14 mouse cellular contexts compared by ENCODE assay signal in genomic region chr13:113706183-113706582, GRCm38 (mm10). TPM values are rescaled to one million over a fixed set of nuclear protein-coding genes. Genes with fewer than 3 reads are reported as not detected.
DNase-seq lines count a peak whose midpoint lies in the region; ATAC-seq and TF ChIP-seq lines count a peak whose summit lies in the region.
"Had no signal": no experiment of that assay in that cellular context is flagged by ENCODE, and none has a peak within 500 bp of the region (broad histone marks: within the 10 kb centered on the region; RNA-seq: fewer than 3 reads in every experiment).

No protein-coding gene starts in this region.

- no peaks in the 10 kb centered on the region for H3K4me1 ChIP-seq in embryonic facial prominence, embryonic 12.5 days
- H3K4me1 ChIP-seq in midbrain, embryonic 11.5 days (ENCODE audit: control insufficient read depth, insufficient read depth, low read length) = peaks cover 4% of the 10 kb centered on the region; the same call in 1 of the 2 replicates
- H3K4me1 ChIP-seq in lung, postnatal 0 days (ENCODE audit: insufficient read depth, low read depth, low read length) = no peaks in the 10 kb centered on the region
- no peaks in the 10 kb centered on the region for H3K4me1 ChIP-seq in intestine, embryonic 16.5 days (ENCODE audit: control insufficient read depth, insufficient read depth, low read length)
- no peaks in the 10 kb centered on the region for H3K4me1 ChIP-seq in liver, embryonic 11.5 days (replicated peaks; ENCODE audit: control insufficient read depth, insufficient read depth, low read length)
- H3K4me1 ChIP-seq: intestine, embryonic 15.5 days; liver, embryonic 13.5 days had no signal

- no peaks in the 10 kb centered on the region for H3K36me3 ChIP-seq in embryonic facial prominence, embryonic 12.5 days
- no peaks in the 10 kb centered on the region for H3K36me3 ChIP-seq in midbrain, embryonic 11.5 days (ENCODE audit: control insufficient read depth, insufficient read depth, low read length)
- H3K36me3 ChIP-seq in lung, postnatal 0 days (ENCODE audit: insufficient read depth, low read length) = no peaks in the 10 kb centered on the region
- no peaks in the 10 kb centered on the region for H3K36me3 ChIP-seq in intestine, embryonic 16.5 days (ENCODE audit: control insufficient read depth, insufficient read depth, low read length)
- H3K36me3 ChIP-seq in liver, embryonic 11.5 days (ENCODE audit: control insufficient read depth, insufficient read depth, low read length) = no peaks in the 10 kb centered on the region
- H3K36me3 ChIP-seq: G1E; intestine, embryonic 15.5 days; liver, embryonic 13.5 days had no signal

- 10% methylated on average over 4 of the region's 4 CpGs for WGBS in embryonic facial prominence, embryonic 12.5 days
- WGBS in midbrain, embryonic 11.5 days = 7% methylated on average over 4 of the region's 4 CpGs
- WGBS in lung, postnatal 0 days = 30% methylated on average over 4 of the region's 4 CpGs
- 34% methylated on average over 4 of the region's 4 CpGs for WGBS in intestine, embryonic 16.5 days
- 38% methylated on average over 4 of the region's 4 CpGs for WGBS in liver, embryonic 11.5 days

- H3K4me3 ChIP-seq in embryonic facial prominence, embryonic 12.5 days = no peak overlapping the region
- no peak overlapping the region for H3K4me3 ChIP-seq in midbrain, embryonic 11.5 days (ENCODE audit: low read depth, low read length)
- no peak overlapping the region for H3K4me3 ChIP-seq in lung, postnatal 0 days (ENCODE audit: low read depth, low read length)
- no peak overlapping the region for H3K4me3 ChIP-seq in intestine, embryonic 16.5 days (ENCODE audit: low read length)
- no peak overlapping the region for H3K4me3 ChIP-seq in liver, embryonic 11.5 days (ENCODE audit: low read depth, low read length)
- H3K4me3 ChIP-seq: intestine, embryonic 15.5 days; liver, embryonic 13.5 days had no signal

- peak; percentile 17 to 34 for DNase-seq in cerebellum, postnatal 10 days
- peak; percentile 80 for DNase-seq in ES-CJ7 (ENCODE audit: low read depth, low spot score)
- no peak for DNase-seq in midbrain, embryonic 11.5 days (ENCODE audit: low spot score, missing footprints)
- DNase-seq in lung, postnatal 0 days (ENCODE audit: low spot score) = no peak
- no peak for DNase-seq in liver, embryonic 11.5 days (ENCODE audit: low spot score)
- DNase-seq: liver, embryonic 13.5 days; lung, postnatal 4 days had no signal

- H3K4me2 ChIP-seq in embryonic facial prominence, embryonic 12.5 days (replicated peaks) = no peak overlapping the region
- no peak overlapping the region for H3K4me2 ChIP-seq in midbrain, embryonic 11.5 days
- no peak overlapping the region for H3K4me2 ChIP-seq in lung, postnatal 0 days (replicated peaks; ENCODE audit: low read depth, low read length)
- H3K4me2 ChIP-seq in intestine, embryonic 16.5 days (ENCODE audit: low read depth, low read length) = no peak overlapping the region
- no peak overlapping the region for H3K4me2 ChIP-seq in liver, embryonic 11.5 days
- H3K4me2 ChIP-seq: intestine, embryonic 15.5 days; liver, embryonic 13.5 days had no signal

- TF ChIP-seq EP300 in lung, postnatal 0 days (IDR thresholded peaks at IDR 0.05) = no peak

- TF ChIP-seq CTCF in lung, postnatal 0 days (IDR thresholded peaks at IDR 0.05) = no peak

- no peak overlapping the region for H3K27ac ChIP-seq in embryonic facial prominence, embryonic 12.5 days
- no peak overlapping the region for H3K27ac ChIP-seq in midbrain, embryonic 11.5 days (ENCODE audit: low read depth, low read length)
- H3K27ac ChIP-seq in lung, postnatal 0 days (ENCODE audit: low read length) = no peak overlapping the region
- H3K27ac ChIP-seq in intestine, embryonic 16.5 days (ENCODE audit: low read length) = no peak overlapping the region
- no peak overlapping the region for H3K27ac ChIP-seq in liver, embryonic 11.5 days (ENCODE audit: low read depth, low read length)
- H3K27ac ChIP-seq: intestine, embryonic 15.5 days; liver, embryonic 13.5 days had no signal

- no peak overlapping the region for H3K9ac ChIP-seq in embryonic facial prominence, embryonic 12.5 days
- no peak overlapping the region for H3K9ac ChIP-seq in midbrain, embryonic 11.5 days (ENCODE audit: low read length)
- no peak overlapping the region for H3K9ac ChIP-seq in lung, postnatal 0 days (replicated peaks; ENCODE audit: low read depth)
- H3K9ac ChIP-seq in intestine, embryonic 16.5 days (ENCODE audit: low read depth, low read length) = no peak overlapping the region
- no peak overlapping the region for H3K9ac ChIP-seq in liver, embryonic 11.5 days (ENCODE audit: low read depth, low read length)
- H3K9ac ChIP-seq: intestine, embryonic 15.5 days; liver, embryonic 13.5 days had no signal

- no peaks in the 10 kb centered on the region for H3K27me3 ChIP-seq in embryonic facial prominence, embryonic 12.5 days
- no peaks in the 10 kb centered on the region for H3K27me3 ChIP-seq in midbrain, embryonic 11.5 days (ENCODE audit: control insufficient read depth, insufficient read depth, low read length)
- no peaks in the 10 kb centered on the region for H3K27me3 ChIP-seq in lung, postnatal 0 days (replicated peaks; ENCODE audit: insufficient read depth, low read length)
- no peaks in the 10 kb centered on the region for H3K27me3 ChIP-seq in intestine, embryonic 16.5 days (replicated peaks; ENCODE audit: control insufficient read depth, insufficient read depth, low read length)
- H3K27me3 ChIP-seq in liver, embryonic 11.5 days (replicated peaks; ENCODE audit: control insufficient read depth, insufficient read depth, low read length) = no peaks in the 10 kb centered on the region
- H3K27me3 ChIP-seq: intestine, embryonic 15.5 days; liver, embryonic 13.5 days had no signal

- ATAC-seq in cerebellum, adult (ENCODE audit: insufficient number of reproducible peaks, low FRiP score, low TSS enrichment) = no peak
- peak; percentile 75; the same call in 1 of the 2 replicates for ATAC-seq in embryonic facial prominence, embryonic 12.5 days (ENCODE audit: insufficient number of reproducible peaks, insufficient read depth, low FRiP score, low TSS enrichment)
- peak; percentile 88 for ATAC-seq in midbrain, embryonic 11.5 days (ENCODE audit: low FRiP score)
- no peak for ATAC-seq in lung, postnatal 0 days
- no peak for ATAC-seq in intestine, embryonic 16.5 days
- no peak for ATAC-seq in liver, embryonic 11.5 days (replicated peaks; ENCODE audit: low FRiP score)
- ATAC-seq: intestine, embryonic 15.5 days had no signal

- H3K9me3 ChIP-seq in embryonic facial prominence, embryonic 12.5 days = peaks cover 3% of the 10 kb centered on the region; the same call in 1 of the 2 replicates
- no peaks in the 10 kb centered on the region for H3K9me3 ChIP-seq in midbrain, embryonic 11.5 days (ENCODE audit: control insufficient read depth, low read length)
- H3K9me3 ChIP-seq in lung, postnatal 0 days (ENCODE audit: low read length) = no peaks in the 10 kb centered on the region
- no peaks in the 10 kb centered on the region for H3K9me3 ChIP-seq in intestine, embryonic 16.5 days (ENCODE audit: control insufficient read depth, low read length)
- no peaks in the 10 kb centered on the region for H3K9me3 ChIP-seq in liver, embryonic 11.5 days (ENCODE audit: control insufficient read depth, low read length)
- H3K9me3 ChIP-seq: intestine, embryonic 15.5 days; liver, embryonic 13.5 days had no signal

RNA-seq across cellular contexts. Expression of gene Hspb3, which starts 42.7 kb away (rescaled TPM):
- 2.3 TPM in 2 replicates for polyA plus RNA-seq in embryonic facial prominence, embryonic 12.5 days (2016; fragmentation: Nextera tagmentation; extraction: Ambion mirVana)
- not detected in 2 replicates for polyA plus RNA-seq in midbrain, embryonic 11.5 days (2014; fragmentation: Nextera tagmentation; extraction: Ambion mirVana)
- 0.62 and 0.96 TPM in 2 replicates for polyA plus RNA-seq in lung, postnatal 0 days (2015; fragmentation: Nextera tagmentation; extraction: Ambion mirVana)
- polyA plus RNA-seq in intestine, embryonic 16.5 days (2015; fragmentation: Nextera tagmentation; extraction: Ambion mirVana) = not detected in 2 replicates
- 0.25 and 0.59 TPM in 2 replicates for polyA plus RNA-seq in liver, embryonic 11.5 days (2014; fragmentation: Nextera tagmentation; extraction: Ambion mirVana)
- polyA plus RNA-seq: G1E; intestine, embryonic 15.5 days; small intestine, adult 2 months; testis, adult 2 months had no signal

Comparison
In these comparisons a context has a peak if more than half of its experiments do, and no peak if none do; other contexts are left out.
1. DNase-seq: peak in cerebellum, postnatal 10 days (2 of 2) and ES-CJ7 (single experiment); none in midbrain, embryonic 11.5 days (single experiment), lung, postnatal 0 days (single experiment) and liver, embryonic 11.5 days (single experiment).
2. ATAC-seq: peak in embryonic facial prominence, embryonic 12.5 days (single experiment) and midbrain, embryonic 11.5 days (single experiment); none in cerebellum, adult (single experiment), lung, postnatal 0 days (single experiment), intestine, embryonic 16.5 days (single experiment) and liver, embryonic 11.5 days (single experiment).